Mouse (Mus musculus): Measurements from ENCODE around the gene Sytl4. TPM values are rescaled to one million over a fixed set of nuclear protein-coding genes. Genes with fewer than 3 reads are reported as not detected.

Gene Sytl4
- polyA plus RNA-seq (2012; rRNA removed), result 0.43 and 0.92 TPM in 2 replicates

GRCm38 (mm10) chrX:133981231-133982002, at the start of gene Sytl4:
Gene Sytl4 (minus strand): TSS chrX:133981812.

DNA sequence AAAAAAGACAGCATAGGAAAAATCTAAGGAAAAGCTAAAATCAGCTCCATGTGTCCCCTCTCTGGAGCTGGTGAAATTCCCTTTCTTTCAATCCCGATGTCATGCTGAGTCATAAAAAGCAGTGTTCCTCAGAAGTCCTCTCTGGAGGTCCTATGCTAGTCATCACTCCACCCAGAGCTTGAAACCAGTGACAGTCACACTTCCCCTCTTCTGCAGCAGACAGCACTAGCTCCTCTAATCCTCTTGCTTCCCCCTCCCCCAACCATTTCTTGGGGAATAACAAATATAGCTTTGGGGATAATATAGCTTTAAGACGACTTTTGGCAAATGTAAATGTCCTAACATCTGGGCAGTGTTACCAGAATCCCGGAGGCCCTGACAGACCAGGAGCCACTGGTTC, 73.4 kb downstream of the Sytl4 start, which contains the start of gene Srpx2:
Gene Srpx2 (plus strand): TSS at position 166 of the 400 bp plus-strand sequence.

DNA sequence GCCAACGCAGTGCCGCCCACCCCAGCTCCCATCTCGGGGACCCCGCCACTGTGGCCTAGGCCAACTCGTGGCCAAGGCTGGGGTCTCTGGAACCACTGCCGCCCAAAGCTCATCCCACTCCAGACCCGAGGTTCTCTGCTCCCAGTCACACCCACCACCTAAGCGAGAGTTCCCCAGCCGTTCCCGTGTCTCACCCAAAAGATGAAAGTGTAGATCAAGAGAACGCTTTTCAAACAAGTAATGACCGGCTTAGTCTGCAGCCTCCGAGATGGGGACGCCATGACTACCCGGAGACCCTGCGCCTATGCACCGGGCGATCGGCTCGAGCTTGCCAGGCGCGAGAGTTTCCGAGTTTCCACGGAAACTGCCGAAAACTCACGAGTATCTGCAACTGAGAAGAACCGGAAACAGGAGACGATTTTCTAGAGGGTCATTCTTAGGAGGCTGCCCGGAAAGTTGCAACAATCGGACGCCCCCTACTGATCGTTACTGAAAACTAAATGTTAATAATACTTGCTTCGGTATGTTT, 83.5 kb downstream of the Sytl4 start, which contains the start of gene Tspan6:
Gene Tspan6 (minus strand): TSS at position 416 of the 529 bp plus-strand sequence.

Other genes with a start within 250 kb of the Sytl4 start
- 0.10 and 0.11 TPM in 2 replicates for gene Tnmd, start 130.8 kb downstream of the Sytl4 start, polyA plus RNA-seq (2012; rRNA removed)
- 1.4 and 1.6 TPM in 2 replicates for gene Tspan6, start 83.4 kb downstream of the Sytl4 start, polyA plus RNA-seq (2012; rRNA removed)
- gene Srpx2, start 73.4 kb downstream of the Sytl4 start, polyA plus RNA-seq (2012; rRNA removed), result 3.9 and 4.2 TPM in 2 replicates
- gene Cstf2, start 77.4 kb upstream of the Sytl4 start, polyA plus RNA-seq (2012; rRNA removed), result 3.4 and 7.6 TPM in 2 replicates
- gene Xkrx, start 180.3 kb upstream of the Sytl4 start, polyA plus RNA-seq (2012; rRNA removed), result 0.73 and 1.5 TPM in 2 replicates
- gene Arl13a, start 205.7 kb upstream of the Sytl4 start, polyA plus RNA-seq (2012; rRNA removed), result not detected in 2 replicates
- gene Nox1, start 240.1 kb upstream of the Sytl4 start, polyA plus RNA-seq (2012; rRNA removed), result not detected in 2 replicates

All from stomach, adult 2 months (tissue).